Mouse (Mus musculus): ENCODE results near the gene Mss51.

Gene Mss51

DNA sequence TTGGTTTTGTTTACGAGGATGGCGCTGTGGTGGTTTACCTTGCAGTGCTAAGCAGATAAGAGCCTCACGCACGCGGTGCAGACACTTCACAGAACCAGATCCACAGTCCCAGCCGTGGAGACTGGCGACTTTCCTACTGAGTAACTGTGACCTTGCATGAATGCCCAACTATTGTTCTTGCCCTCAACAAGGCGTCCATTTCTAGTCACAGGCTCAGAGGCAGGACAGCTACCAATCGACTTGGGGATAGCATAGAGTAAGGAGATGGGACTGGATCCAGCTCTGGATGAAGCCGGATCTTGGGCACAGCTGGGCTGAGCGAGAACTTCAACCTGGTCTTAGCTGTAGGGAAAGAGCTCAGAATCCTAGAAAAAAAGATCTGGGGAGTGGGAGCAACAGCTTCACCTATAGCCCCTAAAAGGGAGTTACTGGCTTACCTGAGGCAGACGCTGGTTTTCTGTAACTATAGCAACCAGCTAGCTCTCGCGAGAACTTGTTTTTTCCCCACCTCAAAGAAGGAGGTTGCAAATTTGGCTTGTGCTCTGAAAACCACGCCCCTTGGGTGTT lies 44.9 kb downstream of the Mss51 start, which contains the start of gene Cfap70:
Cfap70 (minus strand) TSS at position 462 of the 567 bp plus-strand sequence.
- no peak for DNase-seq (ENCODE audit: low read depth)

GRCm38 (mm10) chr14:20451302-20451701 lies 45.4 kb downstream of the Mss51 start:
- no peak for DNase-seq (ENCODE audit: low read depth)

DNA sequence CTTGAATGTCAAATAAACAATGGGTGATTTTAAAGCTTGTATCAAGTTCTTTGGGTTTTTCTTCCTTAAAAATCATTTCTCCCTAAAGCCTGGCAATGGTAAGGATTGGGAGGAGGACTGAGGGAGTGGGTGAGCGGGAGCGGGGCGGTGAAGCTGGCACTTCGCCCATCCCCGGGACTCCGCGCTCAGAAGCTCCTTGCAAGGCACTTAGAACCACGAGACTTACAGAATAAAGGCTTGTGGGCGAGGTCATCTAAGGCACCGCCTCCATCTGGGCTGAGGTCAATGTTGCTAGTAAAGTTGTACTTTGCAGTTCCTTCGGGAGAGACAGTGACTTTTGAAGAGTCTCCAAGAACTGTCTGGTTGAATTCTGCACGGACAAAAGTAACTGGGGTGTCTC lies 49.5 kb downstream of the Mss51 start:
- DNase-seq (ENCODE audit: low read depth) = no peak

GRCm38 (mm10) chr14:20442252-20442651 lies 54.4 kb downstream of the Mss51 start:
- DNase-seq (ENCODE audit: low read depth) = no peak

DNA sequence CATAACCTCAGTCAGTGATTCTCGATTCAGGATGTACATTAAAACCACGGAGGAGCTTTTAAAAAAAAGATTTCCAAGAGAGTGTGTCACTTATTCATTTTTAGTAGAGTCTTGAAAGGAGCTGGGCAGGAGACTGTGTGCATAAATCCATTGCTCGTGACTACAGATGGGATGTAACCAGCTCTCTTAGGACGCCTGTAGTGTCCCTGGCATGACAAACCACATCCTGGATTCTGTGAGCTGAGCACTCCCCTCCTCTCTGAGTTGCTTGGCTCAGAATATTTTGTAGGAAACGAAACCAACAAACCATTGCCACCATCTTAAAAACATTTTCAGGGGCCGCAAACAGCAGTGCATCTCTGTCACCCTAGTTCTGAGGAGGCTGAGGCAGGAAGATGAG lies 59.7 kb downstream of the Mss51 start:
- DNase-seq (ENCODE audit: low read depth) = no peak
